Mouse (Mus musculus): Measurements from ENCODE around the gene Slc12a9. TPM values are rescaled to one million over a fixed set of nuclear protein-coding genes. Genes with fewer than 3 reads are reported as not detected.

The Slc12a9 gene
- polyA plus RNA-seq (2014; fragmentation: Nextera tagmentation; extraction: Ambion mirVana): 6.2 and 9.9 TPM in 2 replicates

DNA sequence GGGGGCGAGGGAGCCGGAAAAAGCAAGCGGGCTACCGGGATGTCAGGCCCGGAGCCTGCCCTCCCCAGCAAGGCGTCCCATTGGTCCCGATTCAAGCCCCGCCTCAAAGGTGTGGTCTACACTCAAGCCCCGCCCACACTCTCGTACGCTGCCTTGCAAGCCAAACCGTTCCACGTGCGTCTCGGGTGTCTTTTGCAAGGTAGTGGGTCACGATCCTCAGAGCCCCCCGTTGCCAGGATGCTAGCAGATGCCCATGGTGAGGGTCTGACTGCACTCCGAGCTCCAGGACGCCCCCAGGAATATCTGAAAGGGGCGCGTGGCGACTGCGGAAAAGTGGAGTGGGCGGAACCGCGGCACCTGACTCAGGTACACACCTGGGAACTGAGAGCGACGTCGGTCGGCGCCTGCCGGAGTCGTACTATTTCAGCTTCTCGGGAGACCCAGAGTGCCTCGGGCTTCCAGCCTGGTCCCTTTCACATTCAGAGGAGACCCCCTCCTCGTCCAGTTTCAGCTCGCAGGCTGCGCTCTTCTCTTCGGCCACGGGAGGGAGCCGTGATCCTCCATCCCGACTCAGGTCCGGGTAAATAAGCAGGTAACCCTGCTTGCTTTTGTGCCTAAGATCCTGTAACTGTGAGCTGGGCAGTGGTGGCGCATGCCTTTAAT is at the start of gene Slc12a9:
Slc12a9 (minus strand) TSS at position 86 of the 663 bp plus-strand sequence.
- DNase-seq (ENCODE audit: low spot score) (peak; percentile 97), ATAC-seq (peak; percentile 93)
- H3K4me2 ChIP-seq (ENCODE audit: low read length): peak within 1 kb of the TSS; percentile 95
- H3K27me3 ChIP-seq (replicated peaks; ENCODE audit: control insufficient read depth, insufficient read depth, low read length): no peaks in the 10 kb centered on the region
- no peaks in the 10 kb centered on the region for H3K36me3 ChIP-seq (ENCODE audit: control insufficient read depth, insufficient read depth, low read length)
- under 1% methylated on average over 44 of the region's 44 CpGs for WGBS
- peak within 1 kb of the TSS; percentile 45 for H3K4me3 ChIP-seq (ENCODE audit: low read depth, low read length)
- no peak within 1 kb of the TSS; the same call in 1 of the 2 replicates for H3K27ac ChIP-seq (ENCODE audit: low read depth, low read length)
- H3K9ac ChIP-seq (ENCODE audit: low read length): peak within 1 kb of the TSS; percentile 72
- peaks cover 5% of the 10 kb centered on the region for H3K4me1 ChIP-seq (ENCODE audit: control insufficient read depth, insufficient read depth, low read length)
- no peaks in the 10 kb centered on the region for H3K9me3 ChIP-seq (replicated peaks; ENCODE audit: control insufficient read depth, low read length)

DNA sequence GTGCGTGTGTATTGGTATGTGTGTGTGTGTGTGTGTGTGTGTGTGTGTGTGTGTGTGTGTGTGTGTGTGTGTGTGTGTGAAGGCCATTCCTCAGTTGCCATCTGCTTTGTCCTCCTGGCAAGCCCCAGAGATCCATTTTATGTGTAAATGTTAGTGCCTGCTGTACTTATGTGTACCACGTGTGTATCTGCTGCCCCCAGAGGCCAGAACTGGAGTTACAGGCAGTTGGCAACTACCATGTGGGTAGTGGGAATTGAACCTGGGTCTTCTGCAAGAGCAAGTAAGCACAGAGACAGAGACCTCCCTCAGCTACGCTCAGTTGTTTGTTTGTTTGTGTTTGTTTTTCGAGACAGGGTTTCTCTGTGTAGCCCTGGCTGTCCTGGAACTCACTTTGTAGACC is 47.8 kb upstream of the Slc12a9 start:
- no peak overlapping the region for H3K9ac ChIP-seq (ENCODE audit: low read length)
- peak; percentile 71 for DNase-seq (ENCODE audit: low spot score)
- H3K9me3 ChIP-seq (replicated peaks; ENCODE audit: control insufficient read depth, low read length): no peaks in the 10 kb centered on the region
- no peak for ATAC-seq
- H3K27ac ChIP-seq (ENCODE audit: low read depth, low read length): no peak overlapping the region
- H3K27me3 ChIP-seq (replicated peaks; ENCODE audit: control insufficient read depth, insufficient read depth, low read length): no peaks in the 10 kb centered on the region
- H3K36me3 ChIP-seq (ENCODE audit: control insufficient read depth, insufficient read depth, low read length): no peaks in the 10 kb centered on the region
- 58% methylated on average over 4 of the region's 4 CpGs for WGBS
- H3K4me1 ChIP-seq (ENCODE audit: control insufficient read depth, insufficient read depth, low read length): no peaks in the 10 kb centered on the region
- H3K4me2 ChIP-seq (ENCODE audit: low read length): no peak overlapping the region
- H3K4me3 ChIP-seq (ENCODE audit: low read depth, low read length): no peak overlapping the region

GRCm38 (mm10) chr5:137377603-137378002 is 44.2 kb upstream of the Slc12a9 start:
- Histone ChIP-seq H3K4me2 (ENCODE audit: low read length) (no peak overlapping the region), H3K4me1 (ENCODE audit: control insufficient read depth, insufficient read depth, low read length) (no peaks in the 10 kb centered on the region), H3K9me3 (replicated peaks; ENCODE audit: control insufficient read depth, low read length) (no peaks in the 10 kb centered on the region), H3K4me3 (ENCODE audit: low read depth, low read length) (no peak overlapping the region), H3K27me3 (replicated peaks; ENCODE audit: control insufficient read depth, insufficient read depth, low read length) (no peaks in the 10 kb centered on the region), H3K9ac (ENCODE audit: low read length) (no peak overlapping the region), H3K27ac (ENCODE audit: low read depth, low read length) (no peak overlapping the region), H3K36me3 (ENCODE audit: control insufficient read depth, insufficient read depth, low read length) (peaks cover 21% of the 10 kb centered on the region)
- WGBS: 34% methylated on average over 12 of the region's 15 CpGs
- ATAC-seq (no peak), DNase-seq (ENCODE audit: low spot score) (no peak)

GRCm38 (mm10) chr5:137377176-137377575 is 43.8 kb upstream of the Slc12a9 start:
- WGBS: 50% methylated on average over 10 of the region's 11 CpGs
- no peak for ATAC-seq
- no peak overlapping the region for H3K4me3 ChIP-seq (ENCODE audit: low read depth, low read length)

GRCm38 (mm10) chr5:137376722-137377121 is 43.3 kb upstream of the Slc12a9 start:
- WGBS: 54% methylated on average over 9 of the region's 9 CpGs
- Histone ChIP-seq H3K9me3 (replicated peaks; ENCODE audit: control insufficient read depth, low read length) (no peaks in the 10 kb centered on the region), H3K27ac (ENCODE audit: low read depth, low read length) (no peak overlapping the region), H3K4me1 (ENCODE audit: control insufficient read depth, insufficient read depth, low read length) (no peaks in the 10 kb centered on the region), H3K36me3 (ENCODE audit: control insufficient read depth, insufficient read depth, low read length) (peaks cover 30% of the 10 kb centered on the region), H3K9ac (ENCODE audit: low read length) (no peak overlapping the region), H3K27me3 (replicated peaks; ENCODE audit: control insufficient read depth, insufficient read depth, low read length) (no peaks in the 10 kb centered on the region), H3K4me3 (ENCODE audit: low read depth, low read length) (no peak overlapping the region), H3K4me2 (ENCODE audit: low read length) (no peak overlapping the region)
- DNase-seq (ENCODE audit: low spot score): peak; percentile 23
- ATAC-seq: no peak

More at GRCm38 (mm10) chr5:137377176-137377575, 43.8 kb upstream of the Slc12a9 start:
- Histone ChIP-seq H3K27me3 (replicated peaks; ENCODE audit: control insufficient read depth, insufficient read depth, low read length) (no peaks in the 10 kb centered on the region), H3K27ac (ENCODE audit: low read depth, low read length) (no peak overlapping the region), H3K4me1 (ENCODE audit: control insufficient read depth, insufficient read depth, low read length) (no peaks in the 10 kb centered on the region), H3K9me3 (replicated peaks; ENCODE audit: control insufficient read depth, low read length) (no peaks in the 10 kb centered on the region), H3K9ac (ENCODE audit: low read length) (no peak overlapping the region), H3K4me2 (ENCODE audit: low read length) (no peak overlapping the region), H3K36me3 (ENCODE audit: control insufficient read depth, insufficient read depth, low read length) (peaks cover 26% of the 10 kb centered on the region)
- peak; percentile 8 for DNase-seq (ENCODE audit: low spot score)

DNA sequence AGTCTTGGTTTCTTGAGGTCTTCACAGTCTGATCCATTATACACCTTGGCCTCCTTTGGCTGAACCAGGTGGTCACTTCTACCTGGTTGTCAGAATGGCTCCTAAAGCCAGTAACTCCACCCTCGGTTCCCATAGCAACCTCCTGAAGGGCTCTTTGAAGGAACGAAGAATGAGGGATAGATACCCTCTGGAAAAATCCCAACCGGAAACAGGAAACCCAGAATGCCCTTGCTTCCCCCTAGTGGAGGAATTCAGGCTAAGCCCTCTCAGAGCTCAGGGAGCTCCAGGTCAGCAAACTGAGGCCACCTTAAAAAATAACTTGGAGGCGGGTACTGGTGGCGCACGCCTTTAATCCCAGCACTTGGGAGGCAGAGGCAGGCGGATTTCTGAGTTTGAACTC is 42.8 kb upstream of the Slc12a9 start:
- 48% methylated on average over 7 of the region's 7 CpGs for WGBS
- Histone ChIP-seq H3K36me3 (ENCODE audit: control insufficient read depth, insufficient read depth, low read length) (peaks cover 33% of the 10 kb centered on the region), H3K27me3 (replicated peaks; ENCODE audit: control insufficient read depth, insufficient read depth, low read length) (no peaks in the 10 kb centered on the region), H3K4me3 (ENCODE audit: low read depth, low read length) (no peak overlapping the region), H3K9me3 (replicated peaks; ENCODE audit: control insufficient read depth, low read length) (no peaks in the 10 kb centered on the region), H3K27ac (ENCODE audit: low read depth, low read length) (no peak overlapping the region), H3K4me1 (ENCODE audit: control insufficient read depth, insufficient read depth, low read length) (no peaks in the 10 kb centered on the region), H3K9ac (ENCODE audit: low read length) (no peak overlapping the region), H3K4me2 (ENCODE audit: low read length) (no peak overlapping the region)
- no peak for ATAC-seq
- DNase-seq (ENCODE audit: low spot score): peak; percentile 51

DNA sequence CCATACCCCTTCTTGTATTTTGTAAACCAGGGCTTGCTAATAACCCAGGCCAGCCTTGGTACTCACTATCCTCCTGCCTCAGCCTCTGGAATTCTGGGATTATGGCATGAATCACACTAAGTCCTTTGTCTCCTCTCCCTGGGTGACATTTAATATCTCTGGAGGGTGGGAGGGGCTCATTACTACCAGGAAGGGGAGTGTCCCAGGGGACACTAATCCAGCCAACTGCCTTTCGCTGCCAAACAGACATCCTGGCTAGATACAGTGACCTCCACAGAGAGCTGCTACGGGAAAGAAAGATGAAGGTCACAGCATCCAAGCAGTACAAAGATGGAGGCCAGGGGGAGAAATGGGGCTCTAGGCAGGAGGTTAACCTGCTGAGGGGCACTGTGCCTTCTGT is 42.2 kb upstream of the Slc12a9 start:
- Histone ChIP-seq H3K27me3 (replicated peaks; ENCODE audit: control insufficient read depth, insufficient read depth, low read length) (no peaks in the 10 kb centered on the region), H3K4me2 (ENCODE audit: low read length) (no peak overlapping the region), H3K36me3 (ENCODE audit: control insufficient read depth, insufficient read depth, low read length) (peaks cover 39% of the 10 kb centered on the region), H3K9ac (ENCODE audit: low read length) (no peak overlapping the region), H3K4me1 (ENCODE audit: control insufficient read depth, insufficient read depth, low read length) (no peaks in the 10 kb centered on the region), H3K27ac (ENCODE audit: low read depth, low read length) (no peak overlapping the region), H3K4me3 (ENCODE audit: low read depth, low read length) (no peak overlapping the region), H3K9me3 (replicated peaks; ENCODE audit: control insufficient read depth, low read length) (no peaks in the 10 kb centered on the region)
- no peak for ATAC-seq
- 48% methylated on average over 2 of the region's 2 CpGs for WGBS
- DNase-seq (ENCODE audit: low spot score): no peak

- H3K9ac ChIP-seq (ENCODE audit: low read length): no peak overlapping the region
- H3K36me3 ChIP-seq (ENCODE audit: control insufficient read depth, insufficient read depth, low read length): peaks cover 48% of the 10 kb centered on the region
- no peaks in the 10 kb centered on the region for H3K9me3 ChIP-seq (replicated peaks; ENCODE audit: control insufficient read depth, low read length)
- WGBS: 75% methylated on average over 4 of the region's 4 CpGs
- DNase-seq (ENCODE audit: low spot score): no peak
- H3K27ac ChIP-seq (ENCODE audit: low read depth, low read length): no peak overlapping the region
- H3K4me3 ChIP-seq (ENCODE audit: low read depth, low read length): no peak overlapping the region
- no peak for ATAC-seq
- no peak overlapping the region for H3K4me2 ChIP-seq (ENCODE audit: low read length)
- no peaks in the 10 kb centered on the region for H3K27me3 ChIP-seq (replicated peaks; ENCODE audit: control insufficient read depth, insufficient read depth, low read length)
- no peaks in the 10 kb centered on the region for H3K4me1 ChIP-seq (ENCODE audit: control insufficient read depth, insufficient read depth, low read length)
These were observed 41.2 kb upstream of the Slc12a9 start for GRCm38 (mm10) chr5:137374521-137375080.

GRCm38 (mm10) chr5:137373371-137373950 is 40.1 kb upstream of the Slc12a9 start:
- Histone ChIP-seq H3K36me3 (ENCODE audit: control insufficient read depth, insufficient read depth, low read length) (peaks cover 57% of the 10 kb centered on the region), H3K27ac (ENCODE audit: low read depth, low read length) (no peak overlapping the region), H3K4me2 (ENCODE audit: low read length) (no peak overlapping the region), H3K9me3 (replicated peaks; ENCODE audit: control insufficient read depth, low read length) (no peaks in the 10 kb centered on the region), H3K4me3 (ENCODE audit: low read depth, low read length) (no peak overlapping the region), H3K4me1 (ENCODE audit: control insufficient read depth, insufficient read depth, low read length) (no peaks in the 10 kb centered on the region), H3K9ac (ENCODE audit: low read length) (no peak overlapping the region), H3K27me3 (replicated peaks; ENCODE audit: control insufficient read depth, insufficient read depth, low read length) (no peaks in the 10 kb centered on the region)
- DNase-seq (ENCODE audit: low spot score) (no peak), ATAC-seq (no peak)
- WGBS: 89% methylated on average over 12 of the region's 12 CpGs

Data from forebrain, embryonic 14.5 days (tissue).